Mouse (Mus musculus) myocyte (in vitro differentiated cells): ENCODE measurements around the gene Snx3. TPM values are rescaled to one million over a fixed set of nuclear protein-coding genes. Genes with fewer than 3 reads are reported as not detected.

Experiments used
- H3K27me3 ChIP-seq: one replicate; pipeline ENCODE4 v1.6.1; 2011; ENCODE audit not compliant: control insufficient read depth, insufficient read depth, insufficient read length
- H3K36me3 ChIP-seq: one replicate; pipeline ENCODE4 v1.6.1; 2011; ENCODE audit not compliant: control insufficient read depth, insufficient read depth
- H3K4me2 ChIP-seq: one replicate; pipeline ENCODE4 v1.6.1; 2011; ENCODE audit warnings: low read depth, control low read depth
- H3K4me3 ChIP-seq: one replicate; pipeline ENCODE4 v1.5.1; 2011; ENCODE audit warnings: mild to moderate bottlenecking, control low read depth, moderate library complexity
- H3K79me2 ChIP-seq: one replicate; pipeline ENCODE4 v1.6.1; 2011; ENCODE audit not compliant: control insufficient read depth, insufficient read depth
- H3ac ChIP-seq: one replicate; pipeline ENCODE4 v1.6.1; 2011; ENCODE audit not compliant: control insufficient read depth, insufficient read length
- CEBPB ChIP-seq: IDR thresholded peaks from 2 replicates; pipeline ENCODE4 v1.6.1; 2011; ENCODE audit warnings: mild to moderate bottlenecking, moderate library complexity; ENCODE audit not compliant: poor library complexity, insufficient read depth, severe bottlenecking
- E2F4 ChIP-seq: IDR thresholded peaks from one replicate; pipeline ENCODE4 v1.6.1; 2011; ENCODE audit warnings: mild to moderate bottlenecking, control low read depth, moderate library complexity; ENCODE audit not compliant: insufficient read depth
- MAX ChIP-seq: IDR thresholded peaks from one replicate; pipeline ENCODE4 v1.6.1; 2011; ENCODE audit warnings: low read depth, mild to moderate bottlenecking, control low read depth
- MYOD1 ChIP-seq, 3 experiments: IDR thresholded peaks; one replicate each; pipeline ENCODE4 v1.6.1; 2011; ENCODE audit warnings: control low read depth in 2 of 3, low read depth in 2 of 3, mild to moderate bottlenecking in 2 of 3, moderate library complexity in 1 of 3; ENCODE audit not compliant: insufficient read length in 2 of 3, control insufficient read depth in 1 of 3
- MYOG ChIP-seq, 3 experiments: IDR thresholded peaks; one replicate each; pipeline ENCODE4 v1.6.1; 2011; ENCODE audit warnings: control low read depth in 2 of 3, low read depth in 2 of 3, mild to moderate bottlenecking in 2 of 3; ENCODE audit not compliant: insufficient read length in 2 of 3, control insufficient read depth in 1 of 3, insufficient read depth in 1 of 3
- POLR2A ChIP-seq: IDR thresholded peaks from one replicate; pipeline ENCODE4 v1.6.1; 2011; ENCODE audit warnings: low read depth, mild to moderate bottlenecking, control low read depth, moderate library complexity; ENCODE audit not compliant: insufficient read length
- POLR2AphosphoS2 ChIP-seq: IDR thresholded peaks from one replicate; pipeline ENCODE4 v1.6.1; 2011; ENCODE audit warnings: low read depth, control low read depth; ENCODE audit not compliant: insufficient read length
- REST ChIP-seq: IDR thresholded peaks from one replicate; pipeline ENCODE4 v1.6.1; 2011; ENCODE audit warnings: mild to moderate bottlenecking, control low read depth, moderate library complexity; ENCODE audit not compliant: insufficient read depth, insufficient read length
- SRF ChIP-seq: IDR thresholded peaks from one replicate; pipeline ENCODE4 v1.6.1; 2011; ENCODE audit warnings: low read depth; ENCODE audit not compliant: control insufficient read depth, insufficient read length
- TCF12 ChIP-seq: IDR thresholded peaks from one replicate; pipeline ENCODE4 v1.6.1; 2011; ENCODE audit warnings: mild to moderate bottlenecking, control low read depth; ENCODE audit not compliant: poor library complexity, insufficient read depth, severe bottlenecking
- TCF3 ChIP-seq: IDR thresholded peaks from one replicate; pipeline ENCODE4 v1.6.1; 2011; ENCODE audit warnings: low read depth, control low read depth; ENCODE audit not compliant: insufficient read length
- USF1 ChIP-seq: IDR thresholded peaks from one replicate; pipeline ENCODE4 v1.6.1; 2011; ENCODE audit warnings: low read depth, mild to moderate bottlenecking, control low read depth, moderate library complexity
- polyA plus RNA-seq: library from polyadenylated mRNA; unstranded; fragments of >200 nt; fragmentation: generic; extraction: Trizol; gene quantifications from one replicate; pipeline ENCODE4 v1.2.1, GENCODE M21; 2012; ENCODE audit warnings: missing spikeins

Snx3 gene
- polyA plus RNA-seq, 1 experiment = 251 TPM

GRCm38 (mm10) chr10:42518363-42518762 is 16.5 kb downstream of the Snx3 start:
- Histone ChIP-seq H3K4me3 (no peak overlapping the region), H3ac (no peak overlapping the region), H3K36me3 (no peaks in the 10 kb centered on the region), H3K27me3 (no peaks in the 10 kb centered on the region), H3K79me2 (peaks cover 95% of the 10 kb centered on the region), H3K4me2 (no peak overlapping the region)
- TF ChIP-seq CEBPB = no peak
- no peak for TF ChIP-seq MYOD1 (IDR thresholded peaks at IDR 0.05; ENCODE audit: control insufficient read depth in 1 of 3, insufficient read length in 2 of 3, low read depth in 2 of 3)
- TF ChIP-seq POLR2AphosphoS2 = no peak
- no peak for TF ChIP-seq MYOG (IDR thresholded peaks at IDR 0.05; ENCODE audit: control insufficient read depth in 1 of 3, insufficient read depth in 1 of 3, insufficient read length in 2 of 3, low read depth in 2 of 3)
- no peak for TF ChIP-seq USF1
- no peak for TF ChIP-seq POLR2A
- no peak for TF ChIP-seq REST
- TF ChIP-seq SRF = no peak
- no peak for TF ChIP-seq TCF3
- TF ChIP-seq MAX = no peak
- no peak for TF ChIP-seq TCF12

DNA sequence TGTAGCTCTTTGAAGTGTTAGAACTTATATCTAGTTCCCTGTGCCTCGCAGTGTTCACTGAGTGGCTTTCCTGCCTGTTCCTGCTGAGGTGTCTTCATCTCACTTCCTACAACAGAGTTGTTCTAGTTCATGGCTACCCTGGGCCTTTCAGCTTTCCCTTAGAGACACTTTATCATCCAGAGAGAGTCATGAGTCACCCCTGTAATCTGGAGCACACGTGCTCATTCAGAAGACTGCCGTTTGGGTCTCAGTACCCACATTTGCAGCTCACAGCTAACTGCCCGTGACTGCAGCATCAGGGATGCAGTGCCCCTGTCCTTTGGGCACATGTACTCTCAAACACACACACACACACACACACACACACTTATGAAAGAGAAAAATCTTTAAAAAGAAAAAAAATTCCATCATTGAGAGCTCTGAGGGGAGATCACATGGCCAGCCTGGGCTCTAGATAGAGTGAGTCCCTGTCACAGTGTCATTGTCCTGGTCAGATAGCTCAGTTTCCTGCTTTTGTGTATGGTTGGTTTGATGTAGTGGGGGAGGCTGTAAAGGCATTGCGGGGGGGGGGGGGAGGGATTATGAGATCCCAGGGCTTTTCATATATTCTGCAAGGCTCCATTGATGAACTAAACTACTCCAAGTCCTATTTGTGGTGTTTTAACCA is 19.6 kb downstream of the Snx3 start:
- peak; percentile 31 for TF ChIP-seq USF1
- TF ChIP-seq SRF = no peak
- peaks cover 7% of the 10 kb centered on the region for H3K36me3 ChIP-seq
- H3K4me2 ChIP-seq = no peak overlapping the region
- H3ac ChIP-seq = no peak overlapping the region
- no peaks in the 10 kb centered on the region for H3K27me3 ChIP-seq
- no peak overlapping the region for H3K4me3 ChIP-seq
- H3K79me2 ChIP-seq = peaks cover 82% of the 10 kb centered on the region

- Histone ChIP-seq H3K36me3 (peaks cover 16% of the 10 kb centered on the region), H3K79me2 (peaks cover 76% of the 10 kb centered on the region), H3ac (no peak overlapping the region), H3K27me3 (no peaks in the 10 kb centered on the region), H3K4me3 (no peak overlapping the region), H3K4me2 (no peak overlapping the region)
- no peak for TF ChIP-seq TCF3
- no peak for TF ChIP-seq MAX
- TF ChIP-seq E2F4 = no peak
- TF ChIP-seq POLR2AphosphoS2 = no peak
- no peak for TF ChIP-seq CEBPB
- no peak for TF ChIP-seq SRF
- TF ChIP-seq MYOG (IDR thresholded peaks at IDR 0.05; ENCODE audit: control insufficient read depth in 1 of 3, insufficient read depth in 1 of 3, insufficient read length in 2 of 3, low read depth in 2 of 3) = no peak
- TF ChIP-seq POLR2A = no peak
- TF ChIP-seq USF1 = no peak
- no peak for TF ChIP-seq MYOD1 (IDR thresholded peaks at IDR 0.05; ENCODE audit: control insufficient read depth in 1 of 3, insufficient read length in 2 of 3, low read depth in 2 of 3)
- TF ChIP-seq TCF12 = no peak
- TF ChIP-seq REST = no peak
Measured at GRCm38 (mm10) chr10:42522912-42523311, 21.1 kb downstream of the Snx3 start.

GRCm38 (mm10) chr10:42523556-42524162 is 21.8 kb downstream of the Snx3 start:
- TF ChIP-seq E2F4 = no peak
- no peak for TF ChIP-seq MYOG (IDR thresholded peaks at IDR 0.05; ENCODE audit: control insufficient read depth in 1 of 3, insufficient read depth in 1 of 3, insufficient read length in 2 of 3, low read depth in 2 of 3)
- no peak for TF ChIP-seq POLR2A
- no peak for TF ChIP-seq CEBPB
- TF ChIP-seq USF1 = no peak
- TF ChIP-seq MAX = no peak

GRCm38 (mm10) chr10:42525682-42526081 is 23.9 kb downstream of the Snx3 start:
- Histone ChIP-seq H3K36me3 (peaks cover 21% of the 10 kb centered on the region), H3ac (no peak overlapping the region), H3K4me2 (no peak overlapping the region), H3K4me3 (no peak overlapping the region), H3K27me3 (no peaks in the 10 kb centered on the region), H3K79me2 (peaks cover 61% of the 10 kb centered on the region)
- TF ChIP-seq TCF3 (no peak), REST (no peak), TCF12 (no peak), POLR2A (no peak), USF1 (no peak), MAX (no peak), MYOD1 (IDR thresholded peaks at IDR 0.05; ENCODE audit: control insufficient read depth in 1 of 3, insufficient read length in 2 of 3, low read depth in 2 of 3) (no peak), CEBPB (no peak), MYOG (IDR thresholded peaks at IDR 0.05; ENCODE audit: control insufficient read depth in 1 of 3, insufficient read depth in 1 of 3, insufficient read length in 2 of 3, low read depth in 2 of 3) (no peak), POLR2AphosphoS2 (no peak), SRF (no peak), E2F4 (no peak)

More at GRCm38 (mm10) chr10:42523556-42524162, 21.8 kb downstream of the Snx3 start:
- no peak overlapping the region for H3K4me2 ChIP-seq
- H3K79me2 ChIP-seq = peaks cover 69% of the 10 kb centered on the region
- peaks cover 21% of the 10 kb centered on the region for H3K36me3 ChIP-seq
- H3K27me3 ChIP-seq = no peaks in the 10 kb centered on the region
- H3K4me3 ChIP-seq = no peak overlapping the region
- H3ac ChIP-seq = no peak overlapping the region
